Mouse (Mus musculus) myocyte (in vitro differentiated cells): ENCODE data around the gene Btbd35f13. TPM values are rescaled to one million over a fixed set of nuclear protein-coding genes. Genes with fewer than 3 reads are reported as not detected.
"Not testable (repeated sequence)": the region's sequence is repeated elsewhere in the genome, so short reads cannot be mapped to it uniquely, and the experiment has no call there.

Experiments
- H3K27me3 ChIP-seq: one replicate; pipeline ENCODE4 v1.6.1; 2011; ENCODE audit not compliant: control insufficient read depth, insufficient read depth, insufficient read length
- H3K36me3 ChIP-seq: one replicate; pipeline ENCODE4 v1.6.1; 2011; ENCODE audit not compliant: control insufficient read depth, insufficient read depth
- H3K4me2 ChIP-seq: one replicate; pipeline ENCODE4 v1.6.1; 2011; ENCODE audit warnings: low read depth, control low read depth
- H3K4me3 ChIP-seq: one replicate; pipeline ENCODE4 v1.5.1; 2011; ENCODE audit warnings: mild to moderate bottlenecking, control low read depth, moderate library complexity
- H3K79me2 ChIP-seq: one replicate; pipeline ENCODE4 v1.6.1; 2011; ENCODE audit not compliant: control insufficient read depth, insufficient read depth
- H3ac ChIP-seq: one replicate; pipeline ENCODE4 v1.6.1; 2011; ENCODE audit not compliant: control insufficient read depth, insufficient read length
- polyA plus RNA-seq: library from polyadenylated mRNA; unstranded; fragments of >200 nt; fragmentation: generic; extraction: Trizol; gene quantifications from one replicate; pipeline ENCODE4 v1.2.1, GENCODE M21; 2012; ENCODE audit warnings: missing spikeins

The Btbd35f13 gene
- polyA plus RNA-seq: not detected

DNA sequence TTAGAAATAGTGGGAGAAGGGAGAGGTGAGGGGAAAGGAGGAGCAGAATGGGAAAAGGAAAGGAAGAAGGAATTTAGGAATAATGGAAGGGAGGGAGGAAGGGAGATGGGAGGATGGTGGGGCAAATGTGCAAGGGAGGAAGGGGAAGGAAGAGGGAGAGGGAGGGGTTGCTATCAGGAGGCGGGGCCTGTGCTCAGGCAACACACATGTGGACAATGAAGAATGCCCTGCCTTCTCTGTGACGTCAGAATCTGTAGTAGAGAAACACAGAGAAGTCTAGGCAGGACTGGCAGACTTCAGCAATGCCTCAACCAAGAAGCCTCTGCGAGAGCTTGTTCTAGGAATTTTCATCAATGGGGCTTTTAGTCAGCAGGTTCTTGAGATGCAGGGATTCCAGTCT is at the start of gene Btbd35f13:
Gene Btbd35f13, plus strand, starts transcription at position 301 of the 400 bp plus-strand sequence.
- H3K79me2 ChIP-seq, H3K36me3 ChIP-seq, H3K4me2 ChIP-seq, H3ac ChIP-seq, H3K27me3 ChIP-seq, H3K4me3 ChIP-seq: not testable (repeated sequence)

DNA sequence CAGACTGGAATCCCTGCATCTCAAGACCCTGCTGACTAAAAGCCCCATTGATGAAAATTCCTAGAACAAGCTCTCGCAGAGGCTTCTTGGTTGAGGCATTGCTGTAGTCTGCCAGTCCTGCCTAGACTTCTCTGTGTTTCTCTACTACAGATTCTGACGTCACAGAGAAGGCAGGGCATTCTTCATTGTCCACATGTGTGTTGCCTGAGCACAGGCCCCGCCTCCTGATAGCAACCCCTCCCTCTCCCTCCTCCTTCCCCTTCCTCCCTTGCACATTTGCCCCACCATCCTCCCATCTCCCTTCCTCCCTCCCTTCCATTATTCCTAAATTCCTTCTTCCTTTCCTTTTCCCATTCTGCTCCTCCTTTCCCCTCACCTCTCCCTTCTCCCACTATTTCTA is 45.3 kb downstream of the Btbd35f13 start, which contains the start of gene Btbd35f14:
Gene Btbd35f14, minus strand, starts transcription at position 101 of the 400 bp plus-strand sequence.
- not testable (repeated sequence) for H3K36me3 ChIP-seq, H3ac ChIP-seq, H3K79me2 ChIP-seq, H3K4me3 ChIP-seq, H3K27me3 ChIP-seq, H3K4me2 ChIP-seq

Other genes with a start within 250 kb of the Btbd35f13 start
- gene Btbd35f15, start 79.9 kb upstream of the Btbd35f13 start, polyA plus RNA-seq: not detected
- gene Btbd35f14, start 45.2 kb downstream of the Btbd35f13 start, polyA plus RNA-seq: not detected